Mouse (Mus musculus): Measurements from ENCODE around the gene Col8a1. TPM values are rescaled to one million over a fixed set of nuclear protein-coding genes. Genes with fewer than 3 reads are reported as not detected.

The Col8a1 gene
- 0.88 TPM for polyA plus RNA-seq (2014; fragmentation: Illumina TruSeq; extraction: RNeasy Lipid Tissue Mini Kit (QIAGEN cat#74804); ENCODE audit: low read depth, low replicate concordance)

DNA sequence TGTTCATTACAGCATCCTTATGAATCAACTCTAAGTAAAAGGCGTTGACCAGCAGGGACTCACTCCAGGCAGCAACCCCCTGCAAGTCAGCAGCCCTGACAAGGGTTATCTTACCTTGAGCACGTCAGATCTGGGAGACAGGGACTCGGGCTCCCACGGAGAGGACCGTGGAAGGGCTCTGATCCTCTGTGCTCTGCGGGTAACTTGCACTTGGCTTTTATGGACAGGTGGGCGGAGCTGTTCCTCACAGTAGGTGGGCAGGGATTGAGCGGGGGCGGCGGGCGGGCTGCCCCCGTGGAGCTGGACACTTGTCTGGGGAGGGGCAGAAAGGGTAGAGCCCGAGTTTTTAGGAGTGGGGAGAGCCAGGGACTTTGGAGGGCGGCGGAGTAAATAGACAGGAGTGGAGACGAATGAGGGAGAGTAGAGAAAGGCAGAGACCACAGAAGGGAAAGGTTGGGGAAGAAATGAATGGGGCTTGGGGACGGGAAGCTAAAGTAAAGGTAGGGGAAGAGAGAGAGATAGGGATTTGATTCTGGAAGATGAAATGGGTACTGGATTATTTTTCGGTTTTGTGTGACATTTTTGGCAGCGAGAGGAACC, at the start of gene Col8a1:
TSS of gene Col8a1 (minus strand) at position 212 of the 600 bp plus-strand sequence.

DNA sequence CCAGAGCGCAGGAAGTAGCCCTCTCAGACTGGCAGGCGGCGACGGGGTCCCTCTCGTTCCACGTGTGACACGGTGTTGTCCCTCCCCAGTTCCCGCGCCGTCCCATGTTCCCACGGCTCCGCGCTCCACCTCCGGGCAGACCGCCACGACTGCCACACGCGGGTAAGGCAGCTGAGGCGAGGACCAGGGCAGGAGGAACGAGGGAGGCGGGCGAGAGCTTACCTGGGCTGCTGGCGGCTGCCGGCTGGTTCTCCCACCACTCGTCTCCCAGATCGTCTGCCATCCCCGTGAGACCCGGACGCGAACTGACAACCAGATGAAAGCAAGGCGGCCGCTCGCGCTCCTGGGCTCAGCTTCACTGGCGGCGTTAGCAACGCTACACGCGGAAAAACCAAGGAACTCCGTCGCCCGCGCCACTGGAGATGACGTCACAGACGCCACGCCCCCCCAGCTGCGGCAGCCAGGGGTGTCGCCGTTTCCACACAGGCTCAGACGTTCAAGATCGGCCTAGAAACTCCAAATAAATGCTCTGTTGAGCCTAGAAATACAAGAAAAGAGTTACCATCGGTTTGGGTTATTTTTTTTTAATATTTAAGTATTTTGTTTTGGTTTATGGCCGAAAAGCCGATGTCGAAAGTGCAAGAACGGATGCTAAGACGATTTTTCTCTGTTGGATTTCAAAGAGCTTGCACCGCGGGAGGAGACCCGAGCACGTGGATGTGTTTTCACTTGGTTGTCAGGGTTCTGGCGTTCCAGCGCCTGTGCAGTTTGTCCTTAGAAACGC, 147.9 kb downstream of the Col8a1 start, which contains the start of gene Cmss1:
TSS of gene Cmss1 (minus strand) at position 421 of the 784 bp plus-strand sequence.

Other genes with a start within 250 kb of the Col8a1 start
- 20.4 TPM for gene Cmss1, start 147.9 kb downstream of the Col8a1 start, polyA plus RNA-seq (2014; fragmentation: Illumina TruSeq; extraction: RNeasy Lipid Tissue Mini Kit (QIAGEN cat#74804); ENCODE audit: low read depth, low replicate concordance)